Mouse (Mus musculus) ovary, postnatal 36 days (tissue): ENCODE data around the gene Slk.
A peak's percentile ranks its signal among the peaks of the same experiment; 100 is the strongest.

Experiments
- DNase-seq: peaks from one replicate; pipeline ENCODE4 v3.0.0; 2022; ENCODE audit warnings: low spot score, mixed read lengths

The Slk gene

DNA sequence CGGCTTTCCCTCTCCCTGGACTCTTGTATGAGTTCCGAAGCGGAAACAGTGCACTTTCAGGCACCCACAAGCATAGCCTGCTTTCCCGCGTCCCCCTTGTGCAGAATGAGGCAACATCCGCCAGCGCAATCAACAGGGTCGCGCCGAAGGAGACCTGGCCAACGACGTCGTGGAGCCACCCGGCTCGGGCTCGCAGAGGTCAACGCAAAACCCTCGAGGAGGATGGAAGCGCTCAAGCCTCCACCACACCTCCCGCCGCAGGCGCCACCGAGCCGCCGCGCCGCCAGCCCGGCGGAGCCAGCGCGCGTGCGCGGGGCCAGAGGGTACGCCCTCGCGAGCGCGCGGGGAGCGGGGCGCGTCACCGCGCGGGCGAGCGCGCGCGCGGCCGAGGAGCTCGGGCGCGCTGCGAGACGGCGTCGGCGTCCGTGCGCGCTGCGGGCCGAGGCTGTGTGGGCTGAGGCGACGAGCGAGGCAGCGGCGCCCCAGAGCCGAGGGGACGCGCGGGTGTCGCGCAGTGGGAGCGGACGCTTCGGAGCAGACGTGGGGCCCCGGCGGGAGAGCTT, at the start of gene Slk:
Gene Slk (plus strand): TSS at position 454 of the 563 bp plus-strand sequence.
- DNase-seq = peak; percentile 86

DNA sequence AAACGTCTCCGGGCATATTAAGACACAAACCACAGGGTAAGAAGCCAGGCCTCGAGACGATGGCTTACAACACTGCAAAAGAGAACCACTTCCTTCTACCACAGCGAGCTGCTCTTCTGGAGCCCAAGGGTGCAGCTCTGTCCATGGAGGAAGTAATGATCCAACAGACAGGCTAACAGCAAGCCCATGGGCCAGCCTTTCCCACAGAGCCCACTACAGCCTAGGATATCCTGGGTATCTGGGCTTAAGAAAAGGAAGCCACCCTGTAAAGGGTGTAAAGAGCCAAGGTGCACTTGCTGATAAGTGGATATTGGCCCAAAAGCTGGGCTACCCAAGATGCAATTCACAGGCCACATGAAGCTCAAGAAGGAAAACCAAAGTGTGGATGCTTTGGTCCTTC, 48.2 kb upstream of the Slk start:
- DNase-seq = no peak

DNA sequence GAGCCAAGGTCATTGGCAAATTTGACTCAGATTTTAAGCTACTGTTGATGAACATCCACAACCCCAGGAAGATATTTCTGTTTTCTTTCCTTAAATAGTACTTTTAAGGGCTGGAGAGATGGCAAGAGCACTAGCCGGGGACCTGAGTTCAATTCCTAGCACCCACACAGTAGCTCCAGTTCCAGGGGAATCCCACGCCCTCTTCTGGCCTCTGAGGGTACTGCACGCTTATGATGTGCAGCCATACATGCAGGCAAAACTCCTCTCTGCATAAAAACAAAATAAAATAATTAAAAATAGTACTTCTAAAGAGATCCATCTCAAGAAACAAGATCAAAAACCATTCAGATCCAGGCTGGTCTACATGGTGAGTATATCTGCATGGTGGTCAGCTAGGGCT, 47.0 kb upstream of the Slk start:
- no peak for DNase-seq

DNA sequence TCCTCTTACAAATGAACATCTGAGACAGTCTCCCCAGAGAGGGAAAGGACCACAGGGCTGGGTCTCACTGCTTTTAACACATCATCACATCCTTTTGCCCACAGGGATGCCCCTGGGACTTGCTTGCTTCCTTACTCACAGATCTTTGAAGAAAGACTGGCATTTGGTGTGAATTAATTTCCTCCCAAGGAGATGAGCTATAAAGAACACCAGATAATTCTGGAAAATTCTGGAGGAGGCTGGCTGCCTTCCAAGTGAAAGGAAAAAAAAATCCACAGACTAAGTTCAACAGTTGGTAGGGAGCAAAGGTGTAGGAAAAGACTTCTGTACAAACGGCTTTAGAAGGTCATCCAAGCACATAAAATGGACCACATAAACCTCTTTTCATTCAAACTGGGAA, 45.3 kb upstream of the Slk start:
- DNase-seq = no peak

DNA sequence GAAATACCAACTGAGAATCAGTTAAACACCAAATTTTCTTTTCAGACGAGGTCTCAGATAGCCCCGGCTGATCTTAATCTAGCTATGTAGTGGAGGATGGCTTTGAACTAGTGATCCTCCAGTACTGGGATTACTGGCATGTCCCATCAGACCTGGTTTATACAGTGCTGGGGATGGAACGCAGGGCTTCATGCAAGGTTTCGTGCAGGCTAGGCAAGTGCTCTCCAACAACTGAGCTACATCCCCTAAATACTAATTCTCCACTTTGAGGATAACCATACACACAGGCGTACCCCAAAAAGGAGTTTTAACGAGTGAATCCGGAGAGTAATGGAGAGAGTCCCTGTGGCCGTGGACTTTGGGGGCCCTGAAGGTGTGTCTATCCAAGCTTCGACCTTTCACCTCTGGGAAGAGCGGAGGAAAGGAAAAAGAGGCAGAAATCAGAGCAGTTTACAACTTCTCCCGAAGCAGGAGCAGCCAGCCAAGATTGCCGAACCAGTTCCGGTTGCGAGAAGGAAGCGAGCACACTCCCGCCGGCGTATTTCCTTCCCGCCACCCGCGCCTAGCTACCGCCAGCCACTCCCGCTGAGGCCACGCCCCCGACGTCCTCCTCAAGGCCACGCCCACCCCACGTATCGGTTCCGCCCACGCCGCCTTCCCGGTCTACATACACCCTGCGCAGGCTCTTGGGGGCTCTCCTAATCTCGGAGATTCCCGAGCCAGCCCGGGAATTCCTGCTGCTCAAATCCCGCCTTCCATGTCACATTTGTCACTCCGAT, 42.8 kb upstream of the Slk start:
- peak; percentile 98 for DNase-seq

DNA sequence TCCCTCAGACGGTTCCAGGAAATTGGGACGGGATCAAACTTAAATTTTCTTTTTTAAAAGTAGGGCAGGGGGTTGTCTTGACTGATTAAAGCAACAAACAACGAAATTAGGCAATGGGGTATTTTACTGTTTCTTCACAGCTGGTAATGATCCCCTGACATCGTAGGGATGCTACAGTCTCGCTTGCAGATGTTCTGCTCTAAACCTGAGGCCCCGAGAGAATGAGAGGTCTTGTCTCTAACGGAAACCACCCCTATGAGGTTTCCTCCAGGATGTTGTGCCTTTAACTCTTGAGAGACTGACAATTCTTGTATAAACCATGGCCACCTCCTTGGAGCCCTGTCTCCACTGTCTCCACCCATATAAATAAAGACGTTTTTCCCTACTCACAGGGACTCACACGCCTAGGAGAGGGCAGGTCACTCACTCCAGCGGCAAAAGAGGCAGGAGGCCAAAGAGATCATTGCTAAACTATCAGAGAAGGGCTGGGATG, 42.1 kb upstream of the Slk start, which contains the start of gene Stn1:
Gene Stn1 (minus strand): TSS at position 208 of the 493 bp plus-strand sequence.
- DNase-seq = no peak

DNA sequence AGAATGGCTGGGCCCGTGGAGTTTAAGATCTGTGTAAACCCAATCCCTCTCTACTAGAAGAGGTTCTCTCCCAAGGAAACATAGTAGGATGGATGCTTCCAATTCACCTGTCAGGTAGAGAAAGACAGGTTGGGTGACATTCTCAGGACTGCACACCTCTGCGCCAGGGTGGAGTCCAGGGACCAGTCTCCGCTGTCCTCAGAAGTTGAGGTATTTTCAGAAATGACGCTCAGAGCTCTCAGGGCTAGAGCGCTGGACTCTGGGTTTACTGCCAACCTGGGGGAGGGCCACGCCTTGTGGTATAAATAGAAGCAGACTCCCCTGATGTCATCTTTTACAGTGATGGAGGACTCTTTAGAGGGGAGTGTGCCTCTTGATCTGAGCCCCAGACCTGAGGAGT, 41.6 kb upstream of the Slk start:
- DNase-seq = no peak

DNA sequence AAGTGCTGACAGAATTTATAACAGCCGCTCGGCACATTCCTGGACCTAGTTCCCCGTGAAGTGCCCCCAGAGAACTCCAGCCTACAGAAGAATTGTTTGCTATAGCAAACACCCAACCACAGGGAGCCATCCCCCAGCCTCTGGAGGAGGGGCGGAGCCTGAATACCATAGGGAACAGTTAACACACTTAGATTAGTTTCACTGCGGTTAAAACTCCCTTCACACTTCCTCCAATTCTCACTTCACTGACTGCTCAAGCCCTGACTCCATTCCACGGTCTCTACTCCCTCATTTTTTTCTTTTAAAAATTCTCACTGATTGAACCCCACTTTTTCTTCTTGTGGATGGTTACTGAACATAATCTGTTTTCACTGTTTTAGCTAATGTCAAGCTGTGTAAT, 40.7 kb upstream of the Slk start:
- DNase-seq = no peak

DNA sequence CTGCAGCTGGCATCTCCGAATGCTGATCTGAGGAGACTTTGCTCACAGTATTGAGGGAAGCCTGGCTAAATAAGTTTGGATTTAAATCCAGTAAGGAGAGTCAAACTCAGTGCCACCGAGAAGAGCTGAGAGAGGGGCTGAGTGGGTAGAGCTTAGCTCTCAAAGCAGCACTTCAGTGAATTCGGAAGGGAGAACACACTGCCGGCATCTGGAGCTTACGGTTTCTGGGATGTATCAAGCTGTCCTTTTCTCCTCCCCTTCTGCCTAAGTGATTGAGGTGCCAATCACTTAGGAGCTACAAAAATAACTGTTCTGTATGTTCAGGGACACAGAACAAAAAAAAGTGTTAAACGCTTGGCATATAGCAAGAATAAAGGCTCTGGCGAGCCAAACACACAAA, 37.0 kb upstream of the Slk start:
- no peak for DNase-seq

DNA sequence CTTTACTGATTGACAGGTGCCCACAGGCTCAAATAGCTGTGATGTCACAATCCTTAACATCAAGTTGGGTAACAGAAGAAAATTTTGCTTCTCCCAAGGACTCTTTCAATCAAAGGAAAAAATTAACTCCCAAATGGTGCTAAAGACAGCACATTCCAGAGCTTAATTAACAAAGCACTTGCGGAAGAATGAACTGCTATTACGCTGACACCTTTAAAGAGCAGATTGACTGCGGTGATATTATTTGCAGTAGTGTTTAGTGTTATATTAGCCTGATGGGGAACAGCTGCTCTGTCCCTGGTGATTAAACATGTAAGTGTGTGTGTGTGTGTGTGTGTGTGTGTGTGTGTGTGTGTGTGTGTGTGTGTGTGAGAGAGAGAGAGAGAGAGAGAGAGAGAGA, 34.4 kb upstream of the Slk start:
- DNase-seq = no peak

DNA sequence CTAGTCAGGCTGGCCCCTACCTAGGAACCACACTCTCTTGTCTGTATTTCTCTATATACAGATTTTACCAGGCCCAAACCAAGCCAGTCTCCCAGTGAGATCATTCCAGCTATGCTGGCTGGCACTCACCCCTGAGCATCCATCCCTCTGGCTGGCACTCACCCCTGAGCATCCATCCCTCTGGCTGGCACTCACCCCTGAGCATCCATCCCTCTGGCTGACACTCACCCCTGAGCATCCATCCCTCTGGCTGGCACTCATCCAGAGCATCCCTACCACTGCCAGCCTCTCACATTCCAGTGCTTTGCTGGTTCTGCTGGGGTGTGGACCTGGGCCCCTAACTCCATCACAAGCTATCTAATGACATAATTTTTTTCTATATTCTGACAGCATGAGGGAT, 34.0 kb upstream of the Slk start:
- DNase-seq = no peak

DNA sequence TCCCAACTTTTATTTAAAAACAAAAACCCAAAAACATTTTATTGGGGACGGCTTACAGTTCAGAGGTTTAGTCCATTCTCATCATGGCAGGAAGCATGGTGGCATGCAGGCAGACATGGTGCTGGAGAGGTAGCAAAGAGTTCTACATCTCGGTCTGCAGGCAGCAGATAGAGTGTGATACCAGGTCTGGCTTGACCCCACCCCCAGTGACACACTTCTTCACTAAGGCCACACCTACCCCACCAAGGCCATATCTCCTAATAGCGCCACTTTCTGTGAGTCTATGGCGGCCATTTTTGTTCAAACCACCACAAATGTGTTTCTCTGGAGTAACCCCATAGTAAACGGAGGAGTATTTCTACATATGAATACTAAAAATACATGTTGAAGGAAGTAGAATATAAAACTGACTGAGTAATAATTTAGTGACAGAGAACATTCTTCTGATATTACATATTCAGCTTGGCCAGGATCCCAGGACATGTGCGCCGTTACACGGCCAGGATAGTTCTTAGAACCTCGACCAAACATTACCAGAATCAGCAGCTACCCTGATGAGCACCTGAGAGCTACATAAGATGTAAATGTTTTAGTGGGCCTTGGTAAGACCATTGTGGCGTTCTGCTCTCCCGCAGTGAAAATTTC, 30.9 kb upstream of the Slk start:
- no peak for DNase-seq

DNA sequence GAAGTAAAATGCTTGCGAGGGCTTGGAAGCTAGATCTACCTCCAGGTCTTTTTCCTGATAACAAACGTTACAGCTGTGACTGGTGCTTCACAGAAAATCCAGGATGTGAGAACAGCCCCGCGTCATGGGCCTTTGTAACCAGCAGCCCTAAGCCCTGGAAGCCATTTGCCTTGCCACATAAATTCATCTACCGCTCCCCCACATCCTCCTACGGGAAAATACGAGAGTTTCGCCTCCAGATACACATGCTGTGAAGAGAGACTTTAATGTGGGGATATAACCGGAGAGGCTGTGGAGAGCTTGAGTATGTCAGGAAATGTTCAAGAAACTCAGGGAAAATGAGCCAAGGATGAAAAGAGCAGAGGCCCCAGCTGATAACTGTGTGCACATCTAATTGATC, 30.3 kb upstream of the Slk start:
- no peak for DNase-seq

DNA sequence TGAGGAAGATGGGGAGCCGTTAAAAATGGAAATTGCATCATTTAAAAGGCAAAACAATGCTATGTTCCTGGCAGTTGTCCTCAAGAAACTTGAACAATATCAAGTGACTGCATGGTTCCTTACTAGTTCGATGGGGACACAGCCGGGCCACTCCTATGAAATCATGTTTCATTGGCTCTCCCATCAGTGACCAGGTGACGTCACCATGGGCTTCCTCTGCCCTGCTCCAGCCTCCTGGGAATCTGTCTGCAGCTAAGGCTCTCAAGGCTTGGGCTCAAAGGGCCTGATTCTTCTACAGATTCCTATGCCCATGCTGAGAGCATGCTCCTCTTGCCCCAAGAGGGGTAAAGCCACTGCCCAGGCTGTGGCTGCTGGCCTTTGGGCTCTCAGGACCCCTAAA, 29.9 kb upstream of the Slk start:
- no peak for DNase-seq

DNA sequence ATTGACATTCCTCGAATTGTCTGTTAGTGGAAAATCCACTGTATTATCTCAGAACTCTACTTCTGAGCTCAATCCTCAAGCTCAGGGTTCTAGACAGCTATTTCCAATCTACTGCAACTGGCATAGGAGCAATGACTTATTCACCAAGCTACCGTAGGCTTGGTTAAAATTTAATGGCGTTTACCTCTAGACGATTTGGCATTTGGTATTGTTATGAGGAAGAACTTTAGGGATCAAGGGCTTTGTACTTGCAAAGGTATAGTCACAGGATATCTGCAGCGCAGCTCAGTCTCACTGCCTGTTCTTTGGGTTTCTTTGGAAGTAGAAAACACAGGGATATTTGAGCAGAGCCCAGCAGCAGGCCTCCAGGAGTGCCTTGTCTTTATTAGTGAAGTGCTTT, 20.3 kb upstream of the Slk start:
- no peak for DNase-seq

DNA sequence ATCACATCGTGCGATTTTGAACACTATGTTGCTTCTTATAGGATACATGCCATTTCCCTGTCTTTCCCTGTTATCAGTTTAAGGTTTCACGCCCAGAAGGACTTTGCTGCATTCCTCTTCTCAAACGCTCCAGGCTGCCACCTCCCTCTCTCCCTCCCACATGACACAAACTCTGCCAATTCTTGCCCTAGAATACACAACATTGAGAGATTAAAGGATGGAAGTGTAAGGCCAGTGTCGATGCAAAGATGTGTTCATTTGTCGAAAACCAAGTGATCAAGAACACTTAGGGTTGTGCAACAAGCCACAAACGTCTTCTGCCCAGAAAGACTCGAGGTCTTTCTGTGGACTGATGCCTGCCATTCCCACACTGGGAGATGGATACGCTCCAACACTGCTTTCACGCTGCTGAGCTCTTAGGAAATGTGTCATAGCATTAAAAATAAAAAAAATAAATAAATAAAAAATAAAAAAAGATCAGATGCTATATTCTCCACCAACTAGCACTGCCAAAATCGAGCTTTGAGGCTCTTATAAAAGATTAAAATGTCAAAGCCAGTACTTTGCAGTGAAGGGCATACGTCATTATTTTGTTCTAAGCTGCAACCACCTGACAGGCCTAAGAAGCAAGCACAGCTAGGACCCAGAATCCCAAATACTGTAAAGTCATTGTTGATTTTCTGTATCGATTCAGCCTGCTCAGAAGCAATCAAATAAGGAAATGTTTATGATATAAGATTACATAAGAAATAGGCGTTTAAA, 19.5 kb upstream of the Slk start:
- DNase-seq = no peak

DNA sequence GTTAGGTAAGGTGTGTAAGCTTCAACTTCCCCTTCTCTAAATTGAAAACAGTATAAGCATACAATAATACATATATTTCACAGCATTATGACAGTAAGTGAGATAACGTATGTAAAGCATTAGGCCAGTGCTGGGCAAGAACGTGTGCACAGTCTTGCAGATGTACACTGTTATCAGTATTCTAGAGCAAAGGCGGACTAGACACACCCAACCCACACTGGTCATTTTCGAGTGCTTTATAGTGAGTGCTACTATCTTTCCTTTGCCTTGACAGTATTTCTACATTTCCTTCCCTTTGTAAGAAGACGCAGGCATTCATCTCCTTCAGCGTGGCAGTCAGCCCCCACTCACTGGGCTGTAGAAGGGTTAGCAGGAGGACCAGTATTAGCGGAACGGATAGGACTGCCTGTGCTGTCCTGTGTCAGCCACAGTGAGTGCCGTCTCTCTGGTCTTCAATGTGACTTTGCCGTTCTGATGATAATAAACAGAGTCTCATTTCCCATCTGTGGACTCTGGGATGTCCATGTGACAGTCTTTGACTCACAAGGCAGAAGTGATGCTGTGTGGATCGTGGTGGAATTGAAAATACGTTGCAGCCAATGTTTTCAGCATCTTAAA, 18.8 kb upstream of the Slk start:
- no peak for DNase-seq

DNA sequence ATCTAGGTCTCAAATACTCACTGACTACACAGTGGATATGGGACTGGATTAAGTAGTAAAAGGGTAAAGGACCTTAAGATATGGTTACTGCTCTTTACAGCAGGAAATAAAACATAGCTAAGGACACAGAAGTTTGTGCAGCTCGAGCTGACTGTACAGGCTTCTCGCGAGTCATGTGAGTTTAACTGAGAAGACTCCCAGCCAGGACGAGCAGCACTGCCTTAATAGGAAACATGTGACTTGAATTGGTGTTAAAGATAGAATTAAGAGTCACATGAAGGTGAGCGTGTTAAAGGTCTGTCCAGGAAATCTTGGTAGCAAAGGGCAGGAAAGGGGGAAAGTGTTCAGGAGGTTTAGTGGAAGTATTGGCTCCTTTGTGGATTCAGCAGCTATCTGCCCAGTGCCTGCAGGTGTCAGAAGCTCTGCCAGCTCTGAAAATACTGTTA, 17.5 kb upstream of the Slk start:
- no peak for DNase-seq

DNA sequence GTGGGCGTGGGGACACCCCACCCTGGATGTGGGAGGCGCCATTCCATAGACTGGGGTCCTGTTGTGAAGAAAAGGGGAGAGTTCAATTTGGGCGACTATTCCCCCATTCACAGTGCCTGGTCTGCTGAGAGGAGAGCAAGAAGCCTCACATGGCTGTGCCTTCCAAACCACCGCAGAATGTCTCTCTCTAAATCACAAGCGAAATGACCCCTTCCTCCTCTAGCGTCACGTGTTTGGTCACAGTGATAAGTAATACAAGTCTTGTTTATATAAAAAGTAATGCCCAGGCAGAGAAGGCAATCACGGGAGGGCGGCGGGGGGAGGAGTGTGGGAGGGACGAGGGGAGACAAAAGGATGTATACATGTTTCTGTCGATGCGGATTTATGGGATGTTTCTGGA, 15.8 kb upstream of the Slk start:
- DNase-seq = no peak

DNA sequence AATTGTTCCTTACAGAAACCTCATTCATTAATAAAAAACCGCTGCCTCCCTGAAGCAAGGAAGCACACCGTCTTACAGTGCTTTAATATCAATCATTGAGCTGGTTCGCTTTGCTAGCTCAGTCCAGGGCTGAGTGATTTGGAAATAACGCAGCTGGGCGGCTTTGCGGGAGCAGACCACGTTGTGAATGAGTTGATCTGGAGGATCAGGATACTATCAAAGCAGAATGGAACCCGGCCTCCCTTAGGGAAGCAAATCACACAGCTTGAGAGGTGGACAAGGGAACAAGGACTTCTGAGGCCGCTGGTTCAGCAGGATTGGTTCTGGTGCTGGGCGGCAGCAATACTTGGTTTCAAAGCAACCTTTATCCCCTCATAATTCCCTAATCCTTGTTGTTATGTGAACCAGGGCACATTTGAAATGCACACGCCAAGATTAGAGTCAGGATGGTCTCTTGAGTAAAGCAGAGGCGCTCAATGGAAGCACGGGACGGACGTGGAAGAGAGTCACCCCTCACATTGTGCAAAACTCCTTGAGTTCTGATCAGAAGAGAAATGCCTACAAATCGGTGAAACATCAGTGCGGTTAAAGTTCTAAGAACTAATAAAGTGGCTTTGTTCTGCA, 14.3 kb upstream of the Slk start:
- DNase-seq = no peak

DNA sequence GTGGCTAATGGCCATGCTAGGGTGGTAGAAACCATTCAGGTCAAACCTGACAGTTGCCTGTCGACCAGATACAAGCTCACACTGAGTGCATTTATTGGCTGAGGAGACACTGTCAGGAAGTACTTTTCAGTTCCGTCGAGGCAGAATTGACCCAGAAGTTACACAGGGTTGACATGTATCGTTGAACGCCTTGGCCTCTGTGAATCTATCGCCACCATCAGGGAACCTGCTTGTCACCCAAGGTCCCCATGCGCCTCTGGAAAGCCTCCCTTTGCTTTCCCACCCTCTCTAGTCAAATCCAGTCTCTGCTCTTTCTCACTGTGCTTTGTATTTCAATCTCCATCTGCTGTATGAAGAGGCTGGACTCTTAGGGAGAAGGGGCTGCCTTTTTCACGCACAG, 13.5 kb upstream of the Slk start:
- no peak for DNase-seq

DNA sequence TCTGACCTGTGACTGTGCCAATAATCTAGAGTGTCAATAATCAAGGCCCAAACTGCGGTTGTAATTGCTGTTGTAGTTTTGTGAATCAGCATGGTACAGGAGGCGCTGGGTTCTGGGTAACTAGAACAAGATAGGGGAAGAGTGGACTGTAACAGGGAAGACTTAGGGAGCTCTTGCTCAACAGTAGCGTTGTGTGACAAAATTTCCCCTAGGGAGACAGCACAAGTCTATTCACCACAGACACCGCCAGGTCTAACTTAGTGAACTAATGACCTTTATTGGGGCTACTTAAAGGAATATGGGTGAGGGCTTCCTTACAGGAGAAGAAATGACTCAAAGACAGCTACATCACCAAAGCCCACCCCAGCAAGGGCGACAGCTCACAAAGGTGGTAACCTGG, 9.4 kb upstream of the Slk start:
- DNase-seq = no peak
